Mouse (Mus musculus) cerebellum, adult (tissue): ENCODE data around the gene Rpl36-ps4.
A peak's percentile ranks its signal among the peaks of the same experiment; 100 is the strongest.
"Not testable (repeated sequence)": the region's sequence is repeated elsewhere in the genome, so short reads cannot be mapped to it uniquely, and the experiment has no call there.

ENCODE experiments used
- ATAC-seq: cut with Nextera tagmentation; 2 replicates; pipeline ENCODE4 v1.9.2; 2017; ENCODE audit warnings: mild to moderate bottlenecking, moderate library complexity, mixed read lengths; ENCODE audit not compliant: insufficient number of reproducible peaks, low FRiP score, low TSS enrichment

Rpl36-ps4 gene

DNA sequence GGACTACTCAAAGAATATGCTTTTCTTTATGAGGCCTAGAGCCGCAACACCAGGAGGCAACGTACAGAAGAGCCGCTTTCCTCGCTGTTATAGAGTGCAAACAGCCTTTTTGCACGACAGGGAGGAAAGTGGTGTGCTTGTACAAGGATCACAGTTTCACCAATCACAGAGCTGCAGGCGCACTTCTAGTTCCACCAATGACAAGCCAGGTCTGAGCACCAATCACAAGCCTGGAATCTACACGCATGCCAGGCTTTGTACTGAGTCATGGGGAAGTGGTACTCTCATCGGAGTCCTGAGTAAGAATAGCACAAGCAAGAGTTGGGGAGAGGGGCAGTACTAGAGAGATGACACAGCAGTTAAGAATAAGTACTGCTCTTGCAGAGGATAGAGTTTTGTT, 14.0 kb downstream of the Rpl36-ps4 start:
- ATAC-seq = no peak

DNA sequence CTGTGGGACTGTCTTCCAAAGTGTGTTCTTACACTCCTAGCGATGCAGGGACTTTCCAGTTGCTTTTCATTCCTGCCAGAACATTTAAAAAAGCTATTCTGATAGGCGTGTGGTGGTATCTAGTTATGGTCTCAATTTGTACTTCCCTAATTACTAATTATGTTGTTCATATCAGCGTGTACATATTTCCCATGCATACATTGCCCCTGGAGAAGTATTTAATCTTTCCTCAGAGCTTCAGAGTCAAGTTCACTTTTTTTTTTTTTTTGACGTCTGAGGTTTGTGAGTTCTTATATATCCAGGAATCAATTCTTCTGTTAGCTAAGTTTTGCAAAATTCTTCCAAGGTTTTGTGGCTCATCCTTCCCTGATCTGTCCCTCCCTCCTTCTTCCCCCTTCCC, 15.4 kb downstream of the Rpl36-ps4 start:
- no peak for ATAC-seq

GRCm38 (mm10) chr17:87948965-87949584, 28.3 kb downstream of the Rpl36-ps4 start:
- peak; percentile 85 for ATAC-seq

- not testable (repeated sequence) for ATAC-seq
Measured at GRCm38 (mm10) chr17:87954618-87955124, 33.9 kb downstream of the Rpl36-ps4 start.

GRCm38 (mm10) chr17:87957096-87957840, 36.5 kb downstream of the Rpl36-ps4 start:
- ATAC-seq = no peak

DNA sequence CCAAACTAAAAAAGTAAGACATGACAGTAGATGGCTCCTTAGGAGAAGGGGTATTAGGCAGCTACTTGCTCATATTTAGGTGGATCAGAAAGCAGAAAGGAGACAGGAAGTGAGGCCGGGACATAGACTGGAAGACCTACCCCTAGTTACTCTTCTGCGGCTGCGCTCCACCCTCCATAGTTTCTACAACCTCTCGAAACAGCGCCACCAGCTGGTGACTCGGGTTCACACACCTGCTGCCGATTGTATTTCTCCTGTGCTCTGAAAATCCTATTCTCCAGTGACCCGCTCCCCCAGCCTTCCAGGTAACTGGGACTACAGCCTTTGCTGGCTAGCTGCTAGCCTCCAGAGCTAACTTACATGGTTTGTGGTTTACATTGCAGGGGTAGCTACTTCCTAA, 37.5 kb downstream of the Rpl36-ps4 start:
- ATAC-seq = no peak

- ATAC-seq = not testable (repeated sequence)
Measured at GRCm38 (mm10) chr17:87959406-87959805, 38.6 kb downstream of the Rpl36-ps4 start.

GRCm38 (mm10) chr17:87959931-87960330, 39.2 kb downstream of the Rpl36-ps4 start:
- ATAC-seq = not testable (repeated sequence)

DNA sequence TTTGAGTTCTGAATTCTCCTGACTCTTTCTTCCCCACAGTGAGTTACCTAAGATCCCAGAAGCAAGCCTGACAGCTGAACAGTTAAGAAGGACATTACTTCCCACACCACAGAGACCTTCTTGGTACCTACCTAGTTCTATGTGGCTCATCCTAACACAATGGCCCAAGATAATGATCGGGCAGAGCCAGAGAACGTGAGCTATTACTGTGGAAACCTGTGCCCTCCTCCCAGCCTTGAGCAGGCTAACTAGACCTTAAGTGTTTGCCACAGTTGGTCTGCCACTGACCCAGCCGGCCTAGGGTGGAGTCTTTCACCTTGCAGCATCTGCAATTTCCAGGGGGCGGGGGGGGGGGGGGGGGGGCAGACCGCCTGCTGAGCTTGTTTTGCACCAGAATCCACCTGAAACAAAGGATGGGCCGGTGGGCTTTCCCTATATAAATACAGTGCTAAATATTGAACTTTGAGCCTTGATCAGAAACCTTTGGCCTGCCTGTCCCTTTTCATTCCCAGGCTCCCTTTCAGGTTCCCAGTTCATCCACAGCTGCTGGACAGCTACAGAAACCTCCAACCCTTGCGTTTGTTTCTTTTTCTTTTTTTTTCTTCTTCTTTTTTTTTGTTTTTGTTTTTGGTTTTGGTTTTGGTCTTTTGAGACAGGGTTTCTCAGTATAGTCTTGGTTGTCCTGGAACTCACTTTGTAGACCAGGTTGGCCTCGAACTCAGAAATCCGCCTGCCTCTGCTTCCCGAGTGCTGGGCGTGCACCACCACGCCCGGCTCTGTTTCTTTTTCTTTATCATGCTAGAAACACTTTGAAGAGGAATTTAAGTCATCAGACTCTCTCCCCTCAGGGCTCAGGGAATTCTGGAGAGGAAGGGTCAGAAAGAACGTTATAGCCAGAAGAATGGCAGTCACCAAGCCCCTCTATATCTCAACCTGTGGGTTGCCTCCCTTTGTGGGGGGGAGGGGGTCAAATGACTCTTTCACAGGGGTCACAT, 42.6 kb downstream of the Rpl36-ps4 start:
- no peak for ATAC-seq

DNA sequence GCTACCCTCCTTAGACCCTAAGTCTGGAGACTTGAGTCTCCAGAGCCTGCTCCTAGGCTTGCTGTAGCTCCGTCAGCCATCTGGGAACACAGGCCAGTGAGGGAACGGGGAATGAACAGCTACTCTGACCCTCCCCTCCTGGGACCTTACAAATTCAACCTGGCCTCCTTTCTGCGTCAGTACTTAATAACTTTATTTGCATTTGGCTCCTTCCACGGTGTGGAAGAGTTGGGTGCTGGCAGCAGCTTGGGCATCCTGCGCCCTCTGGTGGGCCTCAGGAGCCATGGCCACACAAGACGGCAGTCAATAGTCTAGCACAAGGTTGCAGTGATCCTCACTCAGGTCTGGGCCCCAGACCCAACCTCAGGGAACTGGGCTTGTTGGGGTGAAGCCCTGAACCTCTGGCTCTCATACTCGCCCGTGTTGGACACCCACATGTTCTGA, 47.7 kb downstream of the Rpl36-ps4 start:
- peak; percentile 79 for ATAC-seq
